Mouse (Mus musculus) hindbrain, embryonic 11.5 days (tissue): Measurements from ENCODE around the gene Zfp108. TPM values are rescaled to one million over a fixed set of nuclear protein-coding genes. Genes with fewer than 3 reads are reported as not detected.

Experiments
- ATAC-seq: fragments of 200-750 bp; cut with Nextera tagmentation; 2 replicates; pipeline ENCODE4 v1.8.0; 2017; ENCODE audit warnings: mild to moderate bottlenecking, moderate TSS enrichment, moderate library complexity; ENCODE audit not compliant: low FRiP score
- DNase-seq: peaks from one replicate; pipeline ENCODE4 v3.0.0-alpha.2; 2015; ENCODE audit warnings: low spot score
- H3K27ac ChIP-seq: fragments of 300-500 bp; sonication (generic); 2 replicates; pipeline ENCODE4 v1.5.1; 2014; ENCODE audit warnings: mild to moderate bottlenecking, low read depth, low read length
- H3K27me3 ChIP-seq: fragments of 300-500 bp; sonication (generic); 2 replicates; pipeline ENCODE4 v1.6.1; 2014; ENCODE audit warnings: mild to moderate bottlenecking, low read length, moderate library complexity, mixed read lengths; ENCODE audit not compliant: control insufficient read depth, insufficient read depth
- H3K36me3 ChIP-seq: fragments of 300-500 bp; sonication (generic); 2 replicates; pipeline ENCODE4 v1.6.1; 2014; ENCODE audit warnings: mild to moderate bottlenecking, low read length, moderate library complexity, mixed read lengths; ENCODE audit not compliant: control insufficient read depth, insufficient read depth
- H3K4me1 ChIP-seq: fragments of 300-500 bp; sonication (generic); replicated peaks from 2 replicates; pipeline ENCODE4 v1.6.1; 2014; ENCODE audit warnings: low read length, mixed read lengths; ENCODE audit not compliant: control insufficient read depth, insufficient read depth
- H3K4me2 ChIP-seq: fragments of 300-500 bp; sonication (generic); replicated peaks from 2 replicates; pipeline ENCODE4 v1.6.1; 2014; ENCODE audit warnings: mild to moderate bottlenecking, low read depth, low read length
- H3K4me3 ChIP-seq: fragments of 300-500 bp; sonication (generic); 2 replicates; pipeline ENCODE4 v1.5.1; 2014; ENCODE audit warnings: low read depth, low read length
- H3K9ac ChIP-seq: fragments of 300-500 bp; sonication (generic); 2 replicates; pipeline ENCODE4 v1.6.1; 2014; ENCODE audit warnings: low read depth, low read length
- H3K9me3 ChIP-seq: fragments of 300-500 bp; sonication (generic); 2 replicates; pipeline ENCODE4 v1.6.1; 2016; ENCODE audit warnings: low read length; ENCODE audit not compliant: control insufficient read depth
- WGBS: fragments of 180-500 bp; shearing (Covaris S2); extraction: QIAGEN DNeasy Blood & Tissue Kit; methylation state at CpG from one replicate; pipeline ENCODE4 v1.1.7; 2014; 5-methylcytosine and 5-hydroxymethylcytosine counted together
- polyA plus RNA-seq: library from polyadenylated mRNA; unstranded; fragments of >200 nt; fragmentation: Nextera tagmentation; extraction: Ambion mirVana; gene quantifications from 2 replicates; pipeline ENCODE4 v1.2.1, GENCODE M21; 2014

Zfp108 gene
- polyA plus RNA-seq, 1 experiment from 2014 or later: 3.0 TPM

GRCm38 (mm10) chr7:24291387-24292090 lies 36.9 kb downstream of the Zfp108 start:
- WGBS: 92% methylated on average over 27 of the region's 27 CpGs
- DNase-seq (no peak), ATAC-seq (no peak)
- Histone ChIP-seq H3K4me1 (no peaks in the 10 kb centered on the region), H3K4me3 (no peak overlapping the region), H3K9ac (no peak overlapping the region), H3K36me3 (peaks cover 23% of the 10 kb centered on the region), H3K27me3 (no peaks in the 10 kb centered on the region), H3K27ac (no peak overlapping the region), H3K4me2 (no peak overlapping the region), H3K9me3 (no peaks in the 10 kb centered on the region)

GRCm38 (mm10) chr7:24293061-24293851 lies 38.7 kb downstream of the Zfp108 start:
- Histone ChIP-seq H3K9me3 (no peaks in the 10 kb centered on the region), H3K4me3 (no peak overlapping the region), H3K4me1 (0 out of 2 replicates have a peak, but pooled peaks cover 2% of the 10 kb centered on the region), H3K27ac (no peak overlapping the region), H3K9ac (no peak overlapping the region), H3K4me2 (no peak overlapping the region), H3K36me3 (peaks cover 23% of the 10 kb centered on the region), H3K27me3 (no peaks in the 10 kb centered on the region)
- no peak for DNase-seq
- no peak for ATAC-seq
- 90% methylated on average over 12 of the region's 12 CpGs for WGBS

- no peak overlapping the region for H3K4me3 ChIP-seq
- ATAC-seq (no peak), DNase-seq (no peak)
These were observed 40.2 kb downstream of the Zfp108 start for GRCm38 (mm10) chr7:24294763-24295162.

GRCm38 (mm10) chr7:24295376-24295775 lies 40.8 kb downstream of the Zfp108 start:
- no peak overlapping the region for H3K4me3 ChIP-seq
- no peak for ATAC-seq
- no peak for DNase-seq
- peaks cover 23% of the 10 kb centered on the region for H3K36me3 ChIP-seq
- no peak overlapping the region for H3K9ac ChIP-seq
- H3K9me3 ChIP-seq: no peaks in the 10 kb centered on the region
- H3K27ac ChIP-seq: no peak overlapping the region
- no peak overlapping the region for H3K4me2 ChIP-seq
- H3K27me3 ChIP-seq: no peaks in the 10 kb centered on the region
- 98% methylated on average over 7 of the region's 7 CpGs for WGBS
- H3K4me1 ChIP-seq: 0 out of 2 replicates have a peak, but pooled peaks cover 2% of the 10 kb centered on the region

More at GRCm38 (mm10) chr7:24294763-24295162, 40.2 kb downstream of the Zfp108 start:
- Histone ChIP-seq H3K4me1 (0 out of 2 replicates have a peak, but pooled peaks cover 2% of the 10 kb centered on the region), H3K27ac (no peak overlapping the region), H3K9ac (no peak overlapping the region), H3K9me3 (no peaks in the 10 kb centered on the region), H3K36me3 (peaks cover 23% of the 10 kb centered on the region), H3K4me2 (no peak overlapping the region), H3K27me3 (no peaks in the 10 kb centered on the region)
- WGBS: 96% methylated on average over 4 of the region's 4 CpGs

- Histone ChIP-seq H3K9ac (no peak overlapping the region), H3K27ac (no peak overlapping the region), H3K4me2 (no peak overlapping the region), H3K9me3 (no peaks in the 10 kb centered on the region), H3K4me1 (0 out of 2 replicates have a peak, but pooled peaks cover 2% of the 10 kb centered on the region), H3K27me3 (no peaks in the 10 kb centered on the region), H3K36me3 (peaks cover 19% of the 10 kb centered on the region), H3K4me3 (no peak overlapping the region)
- 93% methylated on average over 7 of the region's 7 CpGs for WGBS
- DNase-seq: no peak
- no peak for ATAC-seq
These were observed 41.8 kb downstream of the Zfp108 start for GRCm38 (mm10) chr7:24296386-24296785.

- H3K27ac ChIP-seq: no peak overlapping the region
- DNase-seq (no peak), ATAC-seq (no peak)
- H3K4me3 ChIP-seq: no peak overlapping the region; the same call in 1 of the 2 replicates
- 0 out of 2 replicates have a peak overlapping the region, but pooled peaks have one; percentile 87 for H3K9ac ChIP-seq
- peak overlapping the region; percentile 79; the same call in 1 of the 2 replicates for H3K4me2 ChIP-seq
- WGBS: 94% methylated on average over 15 of the region's 15 CpGs
- no peaks in the 10 kb centered on the region for H3K9me3 ChIP-seq
- 0 out of 2 replicates have a peak, but pooled peaks cover 2% of the 10 kb centered on the region for H3K4me1 ChIP-seq
- H3K27me3 ChIP-seq: no peaks in the 10 kb centered on the region
- peaks cover 12% of the 10 kb centered on the region for H3K36me3 ChIP-seq
These were observed 42.9 kb downstream of the Zfp108 start for GRCm38 (mm10) chr7:24297361-24298095.

- peak; percentile 46 for ATAC-seq
- peak overlapping the region; percentile 79 for H3K4me2 ChIP-seq
These were observed 44.0 kb downstream of the Zfp108 start for GRCm38 (mm10) chr7:24298635-24298972.

GRCm38 (mm10) chr7:24298973-24299708 lies 44.5 kb downstream of the Zfp108 start:
- H3K9ac ChIP-seq: peak overlapping the region; percentile 87
- ATAC-seq: peak; percentile 91
- peak overlapping the region; percentile 79 for H3K4me2 ChIP-seq
- peaks cover 13% of the 10 kb centered on the region; the same call in 1 of the 2 replicates for H3K36me3 ChIP-seq
- 0 out of 2 replicates have a peak, but pooled peaks cover 2% of the 10 kb centered on the region for H3K4me1 ChIP-seq
- H3K27ac ChIP-seq: peak overlapping the region; percentile 91
- 0% methylated on average over 42 of the region's 47 CpGs for WGBS
- peak overlapping the region; percentile 79 for H3K4me3 ChIP-seq
- no peaks in the 10 kb centered on the region for H3K27me3 ChIP-seq
- peak; percentile 88 for DNase-seq
- no peaks in the 10 kb centered on the region for H3K9me3 ChIP-seq

More at GRCm38 (mm10) chr7:24298635-24298972, 44.0 kb downstream of the Zfp108 start:
- no peak for DNase-seq
- peak overlapping the region; percentile 91 for H3K27ac ChIP-seq
- H3K4me3 ChIP-seq: peak overlapping the region; percentile 79
- under 1% methylated on average over 12 of the region's 12 CpGs for WGBS
- peak overlapping the region; percentile 87 for H3K9ac ChIP-seq
- H3K9me3 ChIP-seq: no peaks in the 10 kb centered on the region
- no peaks in the 10 kb centered on the region for H3K27me3 ChIP-seq
- 0 out of 2 replicates have a peak, but pooled peaks cover 2% of the 10 kb centered on the region for H3K4me1 ChIP-seq
- H3K36me3 ChIP-seq: peaks cover 16% of the 10 kb centered on the region; the same call in 1 of the 2 replicates
